Mouse (Mus musculus): Measurements from ENCODE around the gene Ppp2r5c. TPM values are rescaled to one million over a fixed set of nuclear protein-coding genes. Genes with fewer than 3 reads are reported as not detected.

The Ppp2r5c gene
- total and polyA plus RNA-seq, 2 experiments from 2014 or later = 104 to 118 TPM

DNA sequence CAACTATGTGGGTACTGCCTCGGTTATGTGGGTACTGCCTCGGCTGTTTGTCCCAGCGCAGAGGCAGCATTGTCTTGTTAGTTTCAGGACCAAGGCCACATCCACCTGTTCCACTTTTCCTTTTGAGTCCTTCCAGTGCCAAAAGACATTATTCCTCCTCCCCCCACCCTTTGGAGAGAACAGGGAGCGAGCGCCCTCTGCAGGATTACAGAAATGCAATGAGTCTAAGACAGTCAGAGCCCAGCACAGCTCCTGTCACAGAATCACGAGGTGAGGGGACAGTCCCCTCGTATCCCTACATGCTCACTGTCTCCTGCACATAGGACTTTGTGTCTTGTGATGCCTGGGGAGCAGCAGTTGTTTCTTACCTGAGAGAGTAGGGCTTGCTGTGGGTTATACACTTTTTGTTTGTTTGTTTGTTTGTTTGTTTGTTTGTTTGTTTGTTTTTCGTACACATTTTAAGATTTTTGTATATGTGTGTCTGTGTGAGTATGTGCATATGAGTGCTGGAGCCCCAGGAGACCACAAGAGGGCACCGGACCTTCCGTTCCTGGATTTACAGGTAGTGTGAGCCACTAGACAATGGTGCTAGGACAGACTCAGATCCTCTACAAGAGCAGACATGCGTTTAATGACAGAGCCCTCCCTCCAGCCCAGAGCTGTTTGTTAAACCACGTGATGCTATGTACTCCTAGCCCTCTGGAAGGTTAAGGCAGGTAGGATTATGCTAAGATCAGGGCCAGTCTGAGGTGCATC lies 43.2 kb downstream of the Ppp2r5c start:
- Histone ChIP-seq H3K9ac (replicated peaks; ENCODE audit: low read depth, low read length) (no peak overlapping the region), H3K27ac (ENCODE audit: low read depth) (no peak overlapping the region), H3K4me1 (ENCODE audit: control insufficient read depth, insufficient read depth) (peaks cover 35% of the 10 kb centered on the region), H3K36me3 (replicated peaks; ENCODE audit: control insufficient read depth, insufficient read depth, low read length) (no peaks in the 10 kb centered on the region), H3K4me3 (ENCODE audit: low read depth, low read length) (no peak overlapping the region), H3K4me2 (ENCODE audit: low read depth, low read length) (no peak overlapping the region), H3K9me3 (replicated peaks; ENCODE audit: control insufficient read depth, low read length) (no peaks in the 10 kb centered on the region), H3K27me3 (ENCODE audit: control insufficient read depth, insufficient read depth, low read length) (no peaks in the 10 kb centered on the region)
- TF ChIP-seq EP300 (IDR thresholded peaks at IDR 0.05; ENCODE audit: low read depth) = no peak
- peak; percentile 30 for TF ChIP-seq CTCF (IDR thresholded peaks at IDR 0.05; ENCODE audit: low read depth)
- DNase-seq (ENCODE audit: low spot score) (no peak), ATAC-seq (ENCODE audit: insufficient read depth, low read depth) (no peak)
- WGBS = 86% methylated on average over 12 of the region's 12 CpGs

DNA sequence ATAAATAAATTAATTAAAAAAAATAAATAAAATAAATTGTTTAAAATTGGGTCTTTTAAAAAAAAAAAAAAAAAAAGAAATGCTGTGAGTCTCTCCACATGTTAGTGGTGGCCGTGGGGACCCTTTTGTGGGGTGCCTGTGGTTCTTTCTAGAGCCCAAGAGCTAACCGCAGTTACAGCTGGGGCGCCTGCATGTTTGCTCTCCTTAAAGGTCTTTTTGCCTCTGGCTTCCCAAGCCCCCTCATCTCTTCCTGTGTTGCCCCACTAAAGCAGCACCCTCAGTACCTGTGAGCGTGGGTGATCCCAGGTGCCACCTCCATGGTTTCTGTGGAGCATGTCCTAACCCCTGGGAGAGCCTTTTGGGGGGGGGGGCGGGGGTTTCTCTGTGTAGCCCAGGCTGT lies 45.5 kb downstream of the Ppp2r5c start:
- no peak for ATAC-seq (ENCODE audit: insufficient read depth, low read depth)
- H3K36me3 ChIP-seq (replicated peaks; ENCODE audit: control insufficient read depth, insufficient read depth, low read length) = no peaks in the 10 kb centered on the region
- no peaks in the 10 kb centered on the region for H3K27me3 ChIP-seq (ENCODE audit: control insufficient read depth, insufficient read depth, low read length)
- DNase-seq (ENCODE audit: low spot score) = no peak
- TF ChIP-seq EP300 (IDR thresholded peaks at IDR 0.05; ENCODE audit: low read depth) = no peak
- TF ChIP-seq CTCF (IDR thresholded peaks at IDR 0.05; ENCODE audit: low read depth) = no peak
- no peak overlapping the region for H3K27ac ChIP-seq (ENCODE audit: low read depth)
- no peaks in the 10 kb centered on the region for H3K9me3 ChIP-seq (replicated peaks; ENCODE audit: control insufficient read depth, low read length)
- peaks cover 37% of the 10 kb centered on the region for H3K4me1 ChIP-seq (ENCODE audit: control insufficient read depth, insufficient read depth)
- no peak overlapping the region for H3K4me3 ChIP-seq (ENCODE audit: low read depth, low read length)
- H3K9ac ChIP-seq (replicated peaks; ENCODE audit: low read depth, low read length) = no peak overlapping the region
- no peak overlapping the region for H3K4me2 ChIP-seq (ENCODE audit: low read depth, low read length)
- 94% methylated on average over 5 of the region's 5 CpGs for WGBS

DNA sequence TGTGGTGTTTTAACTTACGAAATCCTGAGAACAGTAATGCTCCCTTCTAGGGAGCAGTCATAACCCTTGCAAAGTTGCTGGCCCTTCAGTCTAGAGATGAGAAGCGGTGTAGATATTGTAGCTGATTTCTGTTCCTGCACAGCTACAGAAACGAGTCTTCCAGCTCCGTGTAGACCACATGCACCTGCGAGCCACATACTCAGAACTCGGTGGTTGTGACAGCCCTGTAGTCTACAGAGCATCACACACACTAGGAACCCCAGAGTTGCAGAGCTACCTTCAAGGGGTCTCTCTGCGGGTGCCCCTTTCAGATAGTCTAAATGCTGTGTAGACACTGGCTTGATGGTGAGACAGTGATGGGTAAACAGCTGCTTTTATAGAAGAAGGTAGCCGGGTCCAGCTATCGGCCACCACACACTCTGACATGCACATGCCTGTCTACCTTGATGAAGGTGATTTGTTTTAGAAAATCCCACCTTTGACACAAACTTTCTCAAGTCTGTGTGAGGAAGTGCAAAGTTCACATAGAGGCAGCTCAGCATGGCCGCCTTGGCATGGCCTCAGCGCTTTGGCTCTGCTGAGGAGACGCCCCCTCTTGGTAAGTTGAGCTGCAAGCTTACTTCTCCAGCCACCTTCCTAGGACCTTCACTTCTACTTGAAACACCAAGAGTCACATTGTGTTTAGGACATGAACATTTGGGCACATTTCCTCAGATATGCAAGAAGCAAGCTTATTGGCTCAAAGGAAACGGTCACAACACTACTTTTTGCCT lies 46.9 kb downstream of the Ppp2r5c start:
- no peak overlapping the region for H3K4me3 ChIP-seq (ENCODE audit: low read depth, low read length)
- H3K27ac ChIP-seq (ENCODE audit: low read depth) = no peak overlapping the region
- DNase-seq (ENCODE audit: low spot score) (no peak), ATAC-seq (ENCODE audit: insufficient read depth, low read depth) (no peak)
- no peaks in the 10 kb centered on the region for H3K36me3 ChIP-seq (replicated peaks; ENCODE audit: control insufficient read depth, insufficient read depth, low read length)
- no peak overlapping the region for H3K9ac ChIP-seq (replicated peaks; ENCODE audit: low read depth, low read length)
- 88% methylated on average over 13 of the region's 13 CpGs for WGBS
- TF ChIP-seq CTCF (IDR thresholded peaks at IDR 0.05; ENCODE audit: low read depth) = no peak
- TF ChIP-seq EP300 (IDR thresholded peaks at IDR 0.05; ENCODE audit: low read depth) = no peak
- peaks cover 37% of the 10 kb centered on the region for H3K4me1 ChIP-seq (ENCODE audit: control insufficient read depth, insufficient read depth)
- H3K4me2 ChIP-seq (ENCODE audit: low read depth, low read length) = no peak overlapping the region
- H3K9me3 ChIP-seq (replicated peaks; ENCODE audit: control insufficient read depth, low read length) = no peaks in the 10 kb centered on the region
- H3K27me3 ChIP-seq (ENCODE audit: control insufficient read depth, insufficient read depth, low read length) = no peaks in the 10 kb centered on the region

DNA sequence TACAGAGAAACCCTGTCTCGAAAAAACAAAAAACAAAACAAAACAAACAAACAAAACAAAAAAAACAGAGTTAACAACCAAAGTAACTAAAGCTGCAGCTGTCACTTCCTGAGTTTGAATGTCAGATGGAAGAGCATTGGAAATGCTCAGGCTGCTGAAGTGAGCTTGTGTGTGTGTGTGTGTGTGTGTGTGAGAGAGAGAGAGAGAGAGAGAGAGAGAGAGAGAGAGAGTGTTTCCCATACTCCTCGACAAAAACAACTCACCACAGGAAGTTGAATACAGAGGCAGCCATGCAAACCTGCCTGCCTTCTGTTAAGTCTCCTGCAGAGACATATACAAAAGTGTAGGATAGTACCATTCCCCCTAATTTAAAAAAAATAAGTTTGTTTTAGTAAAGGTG lies 47.9 kb downstream of the Ppp2r5c start:
- peaks cover 37% of the 10 kb centered on the region for H3K4me1 ChIP-seq (ENCODE audit: control insufficient read depth, insufficient read depth)
- no peaks in the 10 kb centered on the region for H3K36me3 ChIP-seq (replicated peaks; ENCODE audit: control insufficient read depth, insufficient read depth, low read length)
- DNase-seq (ENCODE audit: low spot score) (no peak), ATAC-seq (ENCODE audit: insufficient read depth, low read depth) (no peak)
- no peak overlapping the region for H3K9ac ChIP-seq (replicated peaks; ENCODE audit: low read depth, low read length)
- H3K4me3 ChIP-seq (ENCODE audit: low read depth, low read length) = no peak overlapping the region
- no peaks in the 10 kb centered on the region for H3K27me3 ChIP-seq (ENCODE audit: control insufficient read depth, insufficient read depth, low read length)
- no peak overlapping the region for H3K4me2 ChIP-seq (ENCODE audit: low read depth, low read length)
- H3K9me3 ChIP-seq (replicated peaks; ENCODE audit: control insufficient read depth, low read length) = no peaks in the 10 kb centered on the region
- TF ChIP-seq CTCF (IDR thresholded peaks at IDR 0.05; ENCODE audit: low read depth) (no peak), EP300 (IDR thresholded peaks at IDR 0.05; ENCODE audit: low read depth) (no peak)
- no peak overlapping the region for H3K27ac ChIP-seq (ENCODE audit: low read depth)
- WGBS = 36% methylated on average over 2 of the region's 2 CpGs

DNA sequence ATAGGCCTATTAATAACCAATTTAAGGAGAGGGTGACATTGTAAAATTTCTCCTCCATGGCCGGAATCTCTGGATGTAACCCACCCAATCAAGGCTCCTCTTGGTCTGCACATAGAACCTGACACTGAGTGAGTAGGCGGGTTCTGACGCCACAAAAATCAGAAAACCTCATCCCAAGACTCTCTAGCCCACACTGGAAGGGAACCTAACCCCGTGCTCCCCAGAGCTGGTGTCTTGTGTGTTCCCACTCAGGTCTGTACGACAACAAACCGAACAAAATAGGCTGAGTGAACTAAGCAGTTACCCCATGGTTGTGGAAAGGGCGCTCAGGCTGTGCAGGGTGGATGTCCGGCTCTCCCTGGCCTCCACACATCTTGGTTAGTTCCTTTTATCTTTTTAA lies 48.3 kb downstream of the Ppp2r5c start:
- peaks cover 40% of the 10 kb centered on the region for H3K4me1 ChIP-seq (ENCODE audit: control insufficient read depth, insufficient read depth)
- no peaks in the 10 kb centered on the region for H3K36me3 ChIP-seq (replicated peaks; ENCODE audit: control insufficient read depth, insufficient read depth, low read length)
- ATAC-seq (ENCODE audit: insufficient read depth, low read depth) = no peak
- H3K4me2 ChIP-seq (ENCODE audit: low read depth, low read length) = no peak overlapping the region
- TF ChIP-seq CTCF (IDR thresholded peaks at IDR 0.05; ENCODE audit: low read depth) (no peak), EP300 (IDR thresholded peaks at IDR 0.05; ENCODE audit: low read depth) (no peak)
- H3K4me3 ChIP-seq (ENCODE audit: low read depth, low read length) = no peak overlapping the region
- H3K27ac ChIP-seq (ENCODE audit: low read depth) = no peak overlapping the region
- WGBS = 93% methylated on average over 8 of the region's 8 CpGs
- no peak overlapping the region for H3K9ac ChIP-seq (replicated peaks; ENCODE audit: low read depth, low read length)
- no peak for DNase-seq (ENCODE audit: low spot score)
- H3K9me3 ChIP-seq (replicated peaks; ENCODE audit: control insufficient read depth, low read length) = no peaks in the 10 kb centered on the region
- H3K27me3 ChIP-seq (ENCODE audit: control insufficient read depth, insufficient read depth, low read length) = no peaks in the 10 kb centered on the region

All from heart, postnatal 0 days (tissue).